Mouse (Mus musculus) brain, embryonic 14.5 days (tissue): ENCODE data around the gene Supt4a. TPM values are rescaled to one million over a fixed set of nuclear protein-coding genes. Genes with fewer than 3 reads are reported as not detected.

Experiments
- DNase-seq: peaks from one replicate; pipeline ENCODE4 v3.0.0-alpha.2; 2011; ENCODE audit warnings: low read depth
- CTCF ChIP-seq: fragments of 200-500 bp; IDR thresholded peaks from 2 replicates; pipeline ENCODE4 v1.5.1; 2012; ENCODE audit warnings: inconsistent platforms, mild to moderate bottlenecking, moderate library complexity, borderline replicate concordance; ENCODE audit not compliant: insufficient read depth, insufficient read length; ENCODE audit errors: extremely low read depth
- POLR2A ChIP-seq: fragments of 200-500 bp; IDR thresholded peaks from 2 replicates; pipeline ENCODE4 v1.6.1; 2012; ENCODE audit warnings: mild to moderate bottlenecking, inconsistent platforms, borderline replicate concordance; ENCODE audit not compliant: poor library complexity, insufficient read depth, insufficient read length, severe bottlenecking; ENCODE audit errors: extremely low read depth
- polyA plus RNA-seq: library from polyadenylated mRNA; depleted of rRNA; stranded (reverse); fragments of >200 nt; gene quantifications from 2 replicates; pipeline ENCODE4 v1.2.3, GENCODE M21; 2012; rRNA removed

The Supt4a gene
- polyA plus RNA-seq, 1 experiment: 118 TPM

GRCm38 (mm10) chr11:87762702-87763385 is 25.5 kb downstream of the Supt4a start:
- no peak for DNase-seq
- TF ChIP-seq POLR2A (no peak), CTCF (no peak)

- DNase-seq: peak; percentile 90
- TF ChIP-seq POLR2A (no peak), CTCF (peak; percentile 5; the same call in 1 of the 2 replicates)
These were observed 26.2 kb downstream of the Supt4a start for GRCm38 (mm10) chr11:87763511-87763987.

- TF ChIP-seq CTCF (no peak), POLR2A (peak; percentile 9; the same call in 1 of the 2 replicates)
- peak; percentile 78 for DNase-seq
These were observed 26.9 kb downstream of the Supt4a start for GRCm38 (mm10) chr11:87763988-87764876.

- TF ChIP-seq CTCF: no peak
- no peak for TF ChIP-seq POLR2A
- DNase-seq: no peak
These were observed 31.4 kb downstream of the Supt4a start for GRCm38 (mm10) chr11:87768745-87769144.

GRCm38 (mm10) chr11:87770989-87771388 is 33.6 kb downstream of the Supt4a start:
- DNase-seq: peak; percentile 55

GRCm38 (mm10) chr11:87772354-87772753 is 35.0 kb downstream of the Supt4a start:
- DNase-seq: no peak
- TF ChIP-seq POLR2A (no peak), CTCF (no peak)

More at GRCm38 (mm10) chr11:87770989-87771388, 33.6 kb downstream of the Supt4a start:
- TF ChIP-seq CTCF (peak; percentile 88), POLR2A (no peak)

GRCm38 (mm10) chr11:87778100-87778765 is 40.9 kb downstream of the Supt4a start:
- TF ChIP-seq POLR2A: no peak
- no peak for TF ChIP-seq CTCF
- peak; percentile 74 for DNase-seq

GRCm38 (mm10) chr11:87778915-87779314 is 41.6 kb downstream of the Supt4a start:
- DNase-seq: no peak
- TF ChIP-seq POLR2A (no peak), CTCF (no peak)

- TF ChIP-seq CTCF (no peak), POLR2A (no peak)
- DNase-seq: no peak
These were observed 42.0 kb downstream of the Supt4a start for GRCm38 (mm10) chr11:87779392-87779791.

- DNase-seq: no peak
- TF ChIP-seq CTCF: no peak
- no peak for TF ChIP-seq POLR2A
These were observed 42.8 kb downstream of the Supt4a start for GRCm38 (mm10) chr11:87780130-87780529.

GRCm38 (mm10) chr11:87790088-87790487 is 52.7 kb downstream of the Supt4a start:
- DNase-seq: no peak
- TF ChIP-seq POLR2A (no peak), CTCF (no peak)

Other genes with a start within 250 kb of the Supt4a start
- gene Gm11492, start 170.9 kb upstream of the Supt4a start, polyA plus RNA-seq: not detected in 2 replicates
- 17.0 and 19.4 TPM in 2 replicates for gene Sept4, start 168.6 kb upstream of the Supt4a start, polyA plus RNA-seq
- gene Mtmr4, start 145.4 kb upstream of the Supt4a start, polyA plus RNA-seq: 72.7 and 80.3 TPM in 2 replicates
- gene Hsf5, start 120.4 kb upstream of the Supt4a start, polyA plus RNA-seq: 0.23 and 0.26 TPM in 2 replicates
- gene Rnf43, start 74.8 kb upstream of the Supt4a start, polyA plus RNA-seq: 0.87 and 1.4 TPM in 2 replicates
- gene Tspoap1, start 23.0 kb downstream of the Supt4a start, polyA plus RNA-seq: 150 and 168 TPM in 2 replicates
- gene Mpo, start 56.0 kb downstream of the Supt4a start, polyA plus RNA-seq: 0.28 and 0.51 TPM in 2 replicates
- gene Lpo, start 90.7 kb downstream of the Supt4a start, polyA plus RNA-seq: 0.33 and 0.63 TPM in 2 replicates
- 21.1 and 29.7 TPM in 2 replicates for gene Mks1, start 115.7 kb downstream of the Supt4a start, polyA plus RNA-seq
- 0.10 and 0.35 TPM in 2 replicates for gene Epx, start 138.0 kb downstream of the Supt4a start, polyA plus RNA-seq
- gene Olfr462, start 154.7 kb downstream of the Supt4a start, polyA plus RNA-seq: 0.01 TPM in 1 of 2 replicates, not detected in the other
- gene Olfr463, start 159.8 kb downstream of the Supt4a start, polyA plus RNA-seq: 0.05 TPM in 1 of 2 replicates, not detected in the other
- 0.18 TPM in 1 of 2 replicates, not detected in the other for gene Olfr464, start 183.4 kb downstream of the Supt4a start, polyA plus RNA-seq
- 227 and 321 TPM in 2 replicates for gene Dynll2, start 250.0 kb downstream of the Supt4a start, polyA plus RNA-seq